Mouse (Mus musculus) bone marrow, adult 2 months (tissue): ENCODE measurements at regions not wholly inside any gene's neighbourhood (a gene's known extent, or its start where the extent isn't known, plus 50 kb on each side); places are given as distances from the start of the nearest gene placed in this dataset.

Source experiments
- CTCF ChIP-seq: fragments of 200-500 bp; IDR thresholded peaks from 2 replicates; pipeline ENCODE4 v1.5.1; 2011; ENCODE audit warnings: low read length, control low read depth; ENCODE audit not compliant: control insufficient read depth, insufficient read depth
- POLR2A ChIP-seq: fragments of 200-500 bp; IDR thresholded peaks from 2 replicates; pipeline ENCODE4 v1.6.1; 2011; ENCODE audit warnings: low read depth, mild to moderate bottlenecking, control low read depth, low read length, borderline replicate concordance; ENCODE audit not compliant: control insufficient read depth

DNA sequence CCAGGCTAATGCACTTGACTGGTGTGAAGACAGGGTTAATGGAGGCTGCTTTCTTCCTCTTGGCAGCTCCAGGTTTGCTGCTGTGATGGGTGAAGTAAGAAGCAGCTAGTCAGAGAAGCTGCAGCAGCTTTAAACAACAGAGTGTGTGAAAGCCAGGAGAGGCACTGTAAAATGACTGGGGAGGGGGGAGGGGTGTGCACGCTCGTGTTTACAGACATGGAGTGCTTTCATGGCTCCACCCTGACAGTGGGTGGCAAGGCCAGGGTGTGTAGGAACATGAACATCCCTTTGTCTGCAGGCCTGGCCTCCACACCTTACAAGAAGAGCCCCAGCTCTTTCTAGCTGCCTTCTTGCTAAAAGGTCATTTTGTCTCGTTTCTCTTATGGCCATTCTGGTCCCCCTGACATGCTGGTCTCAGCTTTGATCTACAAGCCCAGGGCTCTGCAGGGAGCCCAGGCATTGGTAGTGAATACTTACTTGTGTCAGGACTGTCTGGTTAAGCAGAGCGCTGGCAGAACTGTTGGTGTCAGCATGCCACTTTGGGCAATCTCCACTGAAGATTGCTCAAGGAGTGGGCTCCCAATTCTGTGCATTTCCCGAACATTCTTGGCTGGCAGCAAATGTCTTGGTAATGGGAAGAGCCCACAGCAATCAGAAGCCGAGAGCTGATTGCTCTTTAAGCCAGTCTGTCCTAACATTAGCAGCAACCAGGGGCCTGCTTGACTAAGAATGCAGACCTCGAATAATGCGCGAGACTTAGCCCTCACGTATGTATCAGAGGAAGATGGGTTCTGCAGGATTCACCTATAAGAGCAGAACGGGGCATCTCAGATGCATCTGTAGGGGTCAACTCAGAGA, 260.5 kb upstream of the Cnr1 start:
- TF ChIP-seq CTCF = no peak
- no peak for TF ChIP-seq POLR2A
